Mouse (Mus musculus): ENCODE data around the gene Gp1bb.

Gp1bb gene

DNA sequence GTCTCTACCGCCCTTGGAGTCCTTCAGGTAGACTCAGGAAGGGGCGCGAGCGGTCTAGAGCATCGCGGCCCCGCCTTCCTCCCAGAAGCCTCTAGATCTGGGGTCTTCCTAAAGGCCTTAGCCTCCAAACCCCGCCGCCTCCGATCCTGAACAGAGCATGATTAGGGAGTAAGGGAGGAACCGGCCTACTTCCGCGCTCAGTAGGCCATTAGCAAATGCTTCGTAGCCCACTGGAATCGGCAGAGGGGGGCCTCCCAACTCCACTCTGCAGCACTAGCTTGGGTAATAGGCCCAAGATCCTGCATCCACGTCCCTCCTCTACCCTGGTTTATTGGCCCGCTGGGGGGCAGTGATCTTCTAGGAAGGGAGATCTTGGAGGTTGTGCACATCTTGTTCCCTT is at the start of gene Gp1bb:
Gp1bb (minus strand) TSS at position 385 of the 400 bp plus-strand sequence.
- DNase-seq (ENCODE audit: low spot score), result no peak

- no peak for DNase-seq (ENCODE audit: low spot score)
These were observed 47.7 kb upstream of the Gp1bb start for GRCm38 (mm10) chr16:18669914-18670313.

DNA sequence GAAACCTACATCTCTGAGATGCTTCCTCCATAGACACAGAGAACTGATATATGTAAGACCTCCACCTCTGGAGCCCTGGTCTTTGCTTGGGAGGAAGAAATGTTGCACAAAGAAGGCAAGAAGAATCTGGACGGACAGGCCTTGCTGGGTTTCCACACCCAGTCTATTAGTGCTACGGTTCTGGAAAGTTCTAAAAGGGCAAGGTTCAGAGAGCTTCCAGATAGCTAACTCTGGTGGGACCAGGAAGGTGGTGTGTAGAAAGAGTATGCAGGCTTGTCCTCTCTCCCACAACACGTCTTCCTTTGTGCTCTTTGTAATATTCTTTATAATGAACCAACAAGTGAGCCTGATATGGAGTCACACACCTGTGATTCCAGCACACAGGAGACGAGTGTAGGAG is 36.4 kb upstream of the Gp1bb start:
- no peak for DNase-seq (ENCODE audit: low spot score)

GRCm38 (mm10) chr16:18655372-18656098 is 33.3 kb upstream of the Gp1bb start:
- DNase-seq (ENCODE audit: low spot score), result no peak

GRCm38 (mm10) chr16:18653290-18654160 is 31.3 kb upstream of the Gp1bb start:
- DNase-seq (ENCODE audit: low spot score), result no peak

- DNase-seq (ENCODE audit: low spot score), result no peak
These were observed 26.9 kb upstream of the Gp1bb start for GRCm38 (mm10) chr16:18649126-18649525.

GRCm38 (mm10) chr16:18645329-18645728 is 23.1 kb upstream of the Gp1bb start:
- DNase-seq (ENCODE audit: low spot score), result no peak

- no peak for DNase-seq (ENCODE audit: low spot score)
These were observed 22.3 kb upstream of the Gp1bb start for GRCm38 (mm10) chr16:18644485-18644884.

DNA sequence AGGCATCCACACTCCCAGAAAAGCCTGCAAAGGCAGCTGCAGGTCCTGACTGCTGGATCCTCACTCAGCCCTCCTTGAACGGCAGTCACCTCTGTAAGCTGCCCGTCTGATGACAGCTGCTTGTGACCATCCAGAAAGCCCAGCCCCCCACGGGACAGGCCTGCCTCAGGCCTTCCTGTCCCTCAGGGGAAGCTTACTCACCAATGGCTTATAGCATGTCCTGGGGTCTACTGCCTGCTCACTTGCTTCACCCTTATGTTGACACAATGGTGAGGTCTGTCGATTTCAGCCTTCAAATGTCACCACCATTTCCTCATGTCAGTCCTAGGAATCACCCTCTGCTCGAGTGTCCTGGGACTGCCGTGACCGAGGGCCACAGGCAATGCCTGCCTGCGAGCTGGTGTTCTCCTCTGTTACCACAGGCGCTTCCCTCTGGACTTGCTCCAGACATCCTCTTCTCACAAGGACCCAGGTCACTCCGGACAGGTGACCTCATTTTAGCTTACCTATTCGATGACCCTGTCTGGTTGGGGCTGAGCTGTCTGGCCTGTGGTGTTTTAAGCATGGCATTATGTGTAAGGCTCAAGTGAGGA is 21.3 kb upstream of the Gp1bb start:
- DNase-seq (ENCODE audit: low spot score), result no peak

DNA sequence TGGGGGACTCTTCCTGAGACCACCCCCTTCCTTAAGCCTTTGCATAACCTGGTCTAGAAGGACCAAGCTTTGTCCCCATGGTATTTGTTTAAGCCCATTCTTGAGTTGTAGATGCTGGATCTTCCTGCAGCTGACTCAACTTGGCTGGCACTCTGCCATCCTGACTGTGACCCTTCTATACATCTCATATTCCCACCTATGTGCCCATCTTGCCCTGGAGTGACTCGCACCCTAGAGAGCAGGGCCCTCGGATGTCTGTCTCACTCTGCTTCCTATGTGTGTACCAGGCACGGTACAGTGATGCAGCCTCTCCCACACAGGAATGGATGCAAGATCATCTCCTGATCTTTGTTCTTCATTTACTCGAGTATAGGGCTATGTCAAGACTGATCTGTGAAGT is 20.7 kb upstream of the Gp1bb start:
- DNase-seq (ENCODE audit: low spot score), result no peak

- DNase-seq (ENCODE audit: low spot score), result peak; percentile 33
These were observed 20.1 kb upstream of the Gp1bb start for GRCm38 (mm10) chr16:18642291-18642690.

GRCm38 (mm10) chr16:18639382-18639929 is 17.3 kb upstream of the Gp1bb start:
- no peak for DNase-seq (ENCODE audit: low spot score)

- no peak for DNase-seq (ENCODE audit: low spot score)
These were observed 16.2 kb upstream of the Gp1bb start for GRCm38 (mm10) chr16:18638396-18638795.

- DNase-seq (ENCODE audit: low spot score), result no peak
These were observed 14.6 kb upstream of the Gp1bb start for GRCm38 (mm10) chr16:18636804-18637203.

DNA sequence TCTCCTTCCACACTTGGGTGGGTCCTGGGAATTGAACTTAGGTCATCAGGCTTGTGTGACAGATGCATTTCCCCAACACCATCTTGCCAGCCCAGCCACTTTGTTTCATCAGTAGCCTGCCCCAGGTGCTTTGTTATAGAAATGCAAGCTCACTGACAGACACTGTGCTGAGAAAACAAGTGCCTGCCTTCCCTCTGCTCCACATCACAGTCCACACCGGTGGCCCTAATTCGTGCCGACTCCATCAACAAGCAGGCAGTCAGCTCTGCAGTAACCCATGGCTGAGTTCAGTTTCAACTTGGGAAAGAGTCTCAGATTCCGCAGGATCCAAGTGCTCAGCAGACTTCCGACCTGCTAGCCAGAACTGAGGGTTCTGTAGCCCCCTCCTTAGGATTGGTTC is 14.2 kb upstream of the Gp1bb start:
- DNase-seq (ENCODE audit: low spot score), result no peak

DNA sequence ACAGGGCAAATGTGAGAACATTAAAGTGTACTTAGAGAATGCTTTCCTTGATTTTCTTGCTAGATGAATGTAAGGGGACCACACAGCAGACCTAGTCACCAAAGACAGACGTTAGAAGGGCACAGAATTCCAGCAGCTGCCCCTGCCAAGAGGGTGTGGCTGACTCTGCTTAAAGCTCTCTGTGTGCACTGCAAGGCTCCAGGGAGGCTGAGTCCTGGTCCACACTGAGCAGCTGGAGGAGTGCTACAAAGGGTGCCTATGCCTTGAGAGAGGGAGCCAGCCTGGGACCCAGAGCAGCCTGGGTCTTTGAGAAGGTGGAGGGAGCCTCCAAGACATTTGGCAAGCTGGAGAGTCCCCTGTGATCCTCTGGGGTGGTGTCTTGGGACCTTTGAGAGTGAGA is 11.1 kb upstream of the Gp1bb start:
- DNase-seq (ENCODE audit: low spot score), result no peak

- DNase-seq (ENCODE audit: low spot score), result no peak
These were observed 10.6 kb upstream of the Gp1bb start for GRCm38 (mm10) chr16:18632816-18633215.

- no peak for DNase-seq (ENCODE audit: low spot score)
These were observed 9.9 kb upstream of the Gp1bb start for GRCm38 (mm10) chr16:18632059-18632458.

DNA sequence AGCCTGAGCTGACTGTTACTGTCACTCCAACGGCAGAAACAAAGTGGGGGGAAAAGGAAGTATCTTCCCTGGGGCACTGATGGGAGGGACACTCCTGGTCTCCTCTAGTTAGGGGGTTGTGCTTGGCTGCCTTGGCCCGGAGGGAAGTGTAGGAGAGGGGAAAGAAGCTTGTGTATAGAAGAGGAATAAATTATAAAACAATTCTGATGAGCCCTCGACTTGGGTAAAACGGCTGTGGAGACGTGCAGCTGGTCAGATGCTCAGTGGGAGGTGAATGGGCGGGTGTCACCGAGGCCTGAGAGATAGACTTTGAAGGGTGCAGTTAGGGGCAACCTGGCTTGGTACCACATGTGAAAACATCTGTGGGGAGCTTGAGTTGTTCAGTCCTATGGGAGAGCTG is 8.9 kb upstream of the Gp1bb start:
- DNase-seq (ENCODE audit: low spot score), result no peak

DNA sequence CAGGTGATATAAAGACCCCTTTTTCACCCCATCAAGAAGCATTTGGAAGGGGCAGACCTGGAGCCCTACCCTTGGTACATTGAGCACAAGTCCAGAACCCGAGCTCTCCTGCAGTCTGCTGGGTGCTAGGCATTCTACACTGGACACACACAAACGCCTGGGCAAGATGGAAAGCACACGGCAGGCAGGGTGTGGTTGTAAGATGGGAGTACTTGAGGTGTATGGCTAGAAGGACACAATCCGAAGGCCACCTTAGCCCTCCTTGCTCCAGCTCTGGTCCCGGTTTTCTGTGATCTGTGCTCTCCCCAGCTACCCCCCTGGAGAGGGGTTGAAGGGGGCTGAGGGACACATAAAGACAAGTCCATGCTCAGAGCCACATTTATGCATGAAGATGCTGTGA is 8.1 kb upstream of the Gp1bb start:
- no peak for DNase-seq (ENCODE audit: low spot score)

DNA sequence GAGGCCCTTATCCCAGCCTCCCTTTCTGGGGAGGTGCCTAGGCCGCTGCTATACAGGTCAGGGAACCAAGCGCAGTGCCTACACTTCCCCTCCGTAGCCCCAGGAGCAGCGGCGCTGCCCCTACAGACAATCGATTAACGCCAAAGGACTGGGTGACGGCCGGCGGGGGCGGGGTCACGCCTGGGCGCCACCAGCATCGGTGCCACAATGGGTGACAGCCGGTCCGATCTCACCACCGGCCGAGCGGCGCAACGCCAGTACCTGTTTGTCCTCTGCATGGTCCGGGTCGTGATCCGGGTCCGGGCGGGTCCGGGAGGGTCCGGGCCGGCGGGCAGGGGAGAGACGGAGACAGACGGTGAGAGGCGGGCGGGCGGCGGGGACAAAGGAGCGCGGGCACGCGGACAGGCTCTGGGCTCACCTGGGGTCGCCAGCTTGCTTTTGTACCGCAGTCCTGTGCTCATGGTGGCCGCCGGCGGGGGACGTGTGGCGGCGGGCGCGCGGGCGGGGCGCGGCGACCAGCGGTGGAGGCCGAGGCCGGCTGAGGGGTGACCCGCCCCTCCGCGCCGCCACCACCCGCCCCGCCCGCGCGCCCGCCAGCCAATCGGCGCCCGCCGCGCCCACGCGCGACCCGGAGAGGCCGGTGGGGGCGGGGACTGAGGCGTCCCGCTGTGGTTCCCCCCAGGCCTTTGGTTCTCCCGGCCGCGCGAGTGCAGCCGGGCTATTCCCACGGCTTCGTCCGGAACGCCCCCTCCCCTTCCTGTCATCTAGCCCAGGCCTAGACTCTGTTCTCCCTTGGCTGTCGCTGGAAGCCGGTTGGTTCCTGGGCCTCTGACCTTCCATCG is 7.4 kb upstream of the Gp1bb start, which contains the start of gene Sept5:
Sept5 (minus strand) TSS at position 565 of the 842 bp plus-strand sequence.
- DNase-seq (ENCODE audit: low spot score), result no peak

GRCm38 (mm10) chr16:18628948-18629340 is 6.7 kb upstream of the Gp1bb start:
- no peak for DNase-seq (ENCODE audit: low spot score)

Measured in left cerebral cortex, adult 11 months (tissue).